Mouse (Mus musculus): Measurements from ENCODE around the gene Cacng3. TPM values are rescaled to one million over a fixed set of nuclear protein-coding genes. Genes with fewer than 3 reads are reported as not detected.
A peak's percentile ranks its signal among the peaks of the same experiment; 100 is the strongest.

Gene Cacng3
- total and polyA plus RNA-seq, 2 experiments from 2014 or later = 12.6 to 28.2 TPM

GRCm38 (mm10) chr7:122667903-122668302 lies 2.4 kb upstream of the Cacng3 start:
- Histone ChIP-seq H3K4me2 (ENCODE audit: low read depth) (no peak overlapping the region), H3K9me3 (ENCODE audit: low read length) (no peaks in the 10 kb centered on the region), H3K4me1 (ENCODE audit: insufficient read depth) (no peaks in the 10 kb centered on the region), H3K27me3 (ENCODE audit: insufficient read depth, low read length) (no peaks in the 10 kb centered on the region), H3K4me3 (ENCODE audit: low read depth, low read length) (no peak overlapping the region), H3K9ac (no peak overlapping the region), H3K36me3 (ENCODE audit: insufficient read depth) (no peaks in the 10 kb centered on the region), H3K27ac (ENCODE audit: low read depth, low read length) (no peak overlapping the region)
- peak; percentile 63 for DNase-seq
- ATAC-seq = no peak
- 25% methylated on average over 5 of the region's 5 CpGs for WGBS
- TF ChIP-seq CTCF (IDR thresholded peaks at IDR 0.05; ENCODE audit: low read depth) = peak; percentile 80

- H3K4me2 ChIP-seq (ENCODE audit: low read depth) = peak overlapping the region; percentile 87
Observed at GRCm38 (mm10) chr7:122670873-122671641, 765 bp downstream of the Cacng3 start.

GRCm38 (mm10) chr7:122672981-122673380 lies 2.7 kb downstream of the Cacng3 start:
- WGBS = 33% methylated on average over 5 of the region's 5 CpGs
- TF ChIP-seq CTCF (IDR thresholded peaks at IDR 0.05; ENCODE audit: low read depth) = no peak
- no peak for ATAC-seq
- no peak for DNase-seq
- Histone ChIP-seq H3K27ac (ENCODE audit: low read depth, low read length) (no peak overlapping the region), H3K4me1 (ENCODE audit: insufficient read depth) (no peaks in the 10 kb centered on the region), H3K4me3 (ENCODE audit: low read depth, low read length) (peak overlapping the region; percentile 47), H3K27me3 (ENCODE audit: insufficient read depth, low read length) (no peaks in the 10 kb centered on the region), H3K36me3 (ENCODE audit: insufficient read depth) (no peaks in the 10 kb centered on the region), H3K9ac (no peak overlapping the region), H3K9me3 (ENCODE audit: low read length) (no peaks in the 10 kb centered on the region), H3K4me2 (ENCODE audit: low read depth) (peak overlapping the region; percentile 87)

More at GRCm38 (mm10) chr7:122670873-122671641, 765 bp downstream of the Cacng3 start:
- peak overlapping the region; percentile 59 for H3K9ac ChIP-seq
- H3K4me1 ChIP-seq (ENCODE audit: insufficient read depth) = no peaks in the 10 kb centered on the region
- TF ChIP-seq CTCF (IDR thresholded peaks at IDR 0.05; ENCODE audit: low read depth) = no peak
- H3K27ac ChIP-seq (ENCODE audit: low read depth, low read length) = peak overlapping the region; percentile 64
- peak; percentile 86 for ATAC-seq
- H3K9me3 ChIP-seq (ENCODE audit: low read length) = no peaks in the 10 kb centered on the region
- peak overlapping the region; percentile 47 for H3K4me3 ChIP-seq (ENCODE audit: low read depth, low read length)
- DNase-seq = peak; percentile 76
- no peaks in the 10 kb centered on the region for H3K27me3 ChIP-seq (ENCODE audit: insufficient read depth, low read length)
- whole genome bisulfite sequencing = 5% methylated on average over 44 of the region's 45 CpGs
- no peaks in the 10 kb centered on the region for H3K36me3 ChIP-seq (ENCODE audit: insufficient read depth)

GRCm38 (mm10) chr7:122675207-122675606 lies 4.9 kb downstream of the Cacng3 start:
- Histone ChIP-seq H3K4me2 (ENCODE audit: low read depth) (peak overlapping the region; percentile 24; the same call in 1 of the 2 replicates), H3K36me3 (ENCODE audit: insufficient read depth) (no peaks in the 10 kb centered on the region), H3K27ac (ENCODE audit: low read depth, low read length) (no peak overlapping the region), H3K4me1 (ENCODE audit: insufficient read depth) (no peaks in the 10 kb centered on the region), H3K4me3 (ENCODE audit: low read depth, low read length) (no peak overlapping the region), H3K9ac (no peak overlapping the region), H3K27me3 (ENCODE audit: insufficient read depth, low read length) (no peaks in the 10 kb centered on the region), H3K9me3 (ENCODE audit: low read length) (no peaks in the 10 kb centered on the region)
- no peak for TF ChIP-seq CTCF (IDR thresholded peaks at IDR 0.05; ENCODE audit: low read depth)
- ATAC-seq (no peak), DNase-seq (no peak)
- WGBS = 49% methylated on average over 7 of the region's 7 CpGs

- Histone ChIP-seq H3K9ac (no peak overlapping the region), H3K4me2 (ENCODE audit: low read depth) (no peak overlapping the region), H3K4me1 (ENCODE audit: insufficient read depth) (no peaks in the 10 kb centered on the region), H3K36me3 (ENCODE audit: insufficient read depth) (no peaks in the 10 kb centered on the region), H3K9me3 (ENCODE audit: low read length) (no peaks in the 10 kb centered on the region), H3K4me3 (ENCODE audit: low read depth, low read length) (no peak overlapping the region), H3K27ac (ENCODE audit: low read depth, low read length) (no peak overlapping the region), H3K27me3 (ENCODE audit: insufficient read depth, low read length) (no peaks in the 10 kb centered on the region)
- ATAC-seq (peak; percentile 43; the same call in 1 of the 2 replicates), DNase-seq (peak; percentile 24)
- WGBS = 52% methylated on average over 5 of the region's 5 CpGs
- TF ChIP-seq CTCF (IDR thresholded peaks at IDR 0.05; ENCODE audit: low read depth) = no peak
Observed at GRCm38 (mm10) chr7:122701751-122702150, 31.5 kb downstream of the Cacng3 start.

GRCm38 (mm10) chr7:122702443-122702842 lies 32.2 kb downstream of the Cacng3 start:
- Histone ChIP-seq H3K4me2 (ENCODE audit: low read depth) (no peak overlapping the region), H3K36me3 (ENCODE audit: insufficient read depth) (no peaks in the 10 kb centered on the region), H3K4me1 (ENCODE audit: insufficient read depth) (no peaks in the 10 kb centered on the region), H3K9ac (no peak overlapping the region), H3K4me3 (ENCODE audit: low read depth, low read length) (no peak overlapping the region), H3K27ac (ENCODE audit: low read depth, low read length) (no peak overlapping the region), H3K9me3 (ENCODE audit: low read length) (no peaks in the 10 kb centered on the region), H3K27me3 (ENCODE audit: insufficient read depth, low read length) (no peaks in the 10 kb centered on the region)
- 78% methylated on average over 4 of the region's 4 CpGs for WGBS
- ATAC-seq (no peak), DNase-seq (no peak)
- TF ChIP-seq CTCF (IDR thresholded peaks at IDR 0.05; ENCODE audit: low read depth) = no peak

GRCm38 (mm10) chr7:122706736-122707135 lies 36.4 kb downstream of the Cacng3 start:
- TF ChIP-seq CTCF (IDR thresholded peaks at IDR 0.05; ENCODE audit: low read depth) = no peak
- Histone ChIP-seq H3K27ac (ENCODE audit: low read depth, low read length) (no peak overlapping the region), H3K36me3 (ENCODE audit: insufficient read depth) (no peaks in the 10 kb centered on the region), H3K4me2 (ENCODE audit: low read depth) (no peak overlapping the region), H3K4me3 (ENCODE audit: low read depth, low read length) (no peak overlapping the region), H3K9ac (no peak overlapping the region), H3K27me3 (ENCODE audit: insufficient read depth, low read length) (no peaks in the 10 kb centered on the region), H3K9me3 (ENCODE audit: low read length) (no peaks in the 10 kb centered on the region), H3K4me1 (ENCODE audit: insufficient read depth) (no peaks in the 10 kb centered on the region)
- 52% methylated on average over 5 of the region's 5 CpGs for WGBS
- DNase-seq = no peak
- ATAC-seq = no peak
